Mouse (Mus musculus): Measurements from ENCODE around the gene 4930558K02Rik.

DNA sequence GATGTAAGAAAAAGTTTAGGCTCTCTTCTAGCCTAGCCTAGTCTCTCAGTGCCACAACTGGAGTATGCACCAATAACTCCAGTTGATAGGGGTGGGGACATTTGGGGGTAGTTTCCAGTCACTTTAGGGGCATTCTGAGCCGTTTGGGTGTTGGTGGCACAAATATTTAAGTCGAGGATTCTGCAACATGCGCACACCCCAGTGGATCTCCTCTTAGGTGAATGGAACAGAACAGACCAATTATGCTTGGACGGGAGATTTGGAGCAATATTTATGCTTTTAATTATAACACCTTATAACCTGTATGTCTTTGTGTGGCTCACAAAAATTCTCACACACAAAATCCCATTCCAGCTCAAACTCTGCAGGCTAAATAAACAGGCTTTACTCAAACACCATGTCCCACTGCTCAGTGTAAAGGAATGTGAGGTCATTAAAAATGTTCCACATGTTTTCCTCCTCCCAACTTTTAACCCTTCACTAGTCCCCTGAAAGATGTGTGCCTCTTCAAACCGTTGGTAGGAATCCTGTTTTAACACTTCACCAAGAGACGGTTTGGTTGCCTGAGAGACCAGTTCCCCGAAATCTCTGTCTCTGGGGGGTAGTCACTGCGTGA lies 35.9 kb upstream of the 4930558K02Rik start:
- TF ChIP-seq POLR2A (IDR thresholded peaks at IDR 0.05; ENCODE audit: low read depth, low read length) (no peak), CTCF (IDR thresholded peaks at IDR 0.05; ENCODE audit: extremely low read depth, insufficient read length, insufficient replicate concordance, low read depth, low read length) (no peak)

Data from small intestine, adult 2 months (tissue).